ENCODE assay signal across 18 mouse cellular contexts in genomic region chr15:95904247-95904646, GRCm38 (mm10).
DNase-seq lines count a peak whose midpoint lies in the region; ATAC-seq and TF ChIP-seq lines count a peak whose summit lies in the region.
"Had no signal": no experiment of that assay in that cellular context is flagged by ENCODE, and none has a peak within 500 bp of the region (broad histone marks: within the 10 kb centered on the region; RNA-seq: fewer than 3 reads in every experiment).

No protein-coding gene starts in this region.

- peaks cover 18% of the 10 kb centered on the region for H3K4me1 ChIP-seq in lung, embryonic 14.5 days (ENCODE audit: insufficient read depth)
- H3K4me1 ChIP-seq in midbrain, embryonic 16.5 days (ENCODE audit: control insufficient read depth, insufficient read depth, low read length) = 0 out of 2 replicates have a peak, but pooled peaks cover 3% of the 10 kb centered on the region
- H3K4me1 ChIP-seq in midbrain, embryonic 15.5 days = peaks cover 11% of the 10 kb centered on the region
- H3K4me1 ChIP-seq: forebrain, embryonic 10.5 days had no signal

- H3K27me3 ChIP-seq in lung, embryonic 14.5 days (ENCODE audit: insufficient read depth, low read length) = no peaks in the 10 kb centered on the region
- no peaks in the 10 kb centered on the region for H3K27me3 ChIP-seq in midbrain, embryonic 16.5 days (ENCODE audit: control insufficient read depth, insufficient read depth, low read depth, low read length)
- H3K27me3 ChIP-seq in midbrain, embryonic 15.5 days (replicated peaks) = no peaks in the 10 kb centered on the region
- no peaks in the 10 kb centered on the region for H3K27me3 ChIP-seq in splenic B cell, adult 2 months (ENCODE audit: control insufficient read depth, insufficient read depth, low read length, poor library complexity, severe bottlenecking)
- H3K27me3 ChIP-seq: heart, embryonic 13.5 days; hindbrain, embryonic 12.5 days had no signal

- ATAC-seq in lung, embryonic 14.5 days (ENCODE audit: insufficient read depth) = no peak
- no peak for ATAC-seq in midbrain, embryonic 16.5 days
- no peak for ATAC-seq in midbrain, embryonic 15.5 days (replicated peaks)
- ATAC-seq: inflammation-experienced regulatory T-cells, adult 6 months had no signal

- no peak for TF ChIP-seq CTCF in lung, embryonic 14.5 days (IDR thresholded peaks at IDR 0.05; ENCODE audit: low read depth)

- no peaks in the 10 kb centered on the region for H3K36me3 ChIP-seq in lung, embryonic 14.5 days (ENCODE audit: insufficient read depth)
- H3K36me3 ChIP-seq in midbrain, embryonic 16.5 days (ENCODE audit: control insufficient read depth, insufficient read depth, low read length) = no peaks in the 10 kb centered on the region
- H3K36me3 ChIP-seq in midbrain, embryonic 15.5 days (replicated peaks) = no peaks in the 10 kb centered on the region
- H3K36me3 ChIP-seq in splenic B cell, adult 2 months (ENCODE audit: control insufficient read depth, insufficient read depth, low read length, poor library complexity, severe bottlenecking) = no peaks in the 10 kb centered on the region
- H3K36me3 ChIP-seq: hindbrain, embryonic 12.5 days had no signal

- H3K4me2 ChIP-seq in lung, embryonic 14.5 days = peak overlapping the region; percentile 16; the same call in 1 of the 2 replicates
- H3K4me2 ChIP-seq in midbrain, embryonic 16.5 days (ENCODE audit: low read length) = peak overlapping the region; percentile 18; the same call in 1 of the 2 replicates
- H3K4me2 ChIP-seq in midbrain, embryonic 15.5 days = no peak overlapping the region
- H3K4me2 ChIP-seq: heart, embryonic 13.5 days; hindbrain, embryonic 12.5 days had no signal

- H3K9me3 ChIP-seq in lung, embryonic 14.5 days (ENCODE audit: low read depth, low read length) = no peaks in the 10 kb centered on the region
- H3K9me3 ChIP-seq in midbrain, embryonic 16.5 days (replicated peaks; ENCODE audit: control insufficient read depth, low read length, poor library complexity, severe bottlenecking) = no peaks in the 10 kb centered on the region
- no peaks in the 10 kb centered on the region for H3K9me3 ChIP-seq in midbrain, embryonic 15.5 days
- H3K9me3 ChIP-seq: forebrain, embryonic 10.5 days; heart, embryonic 13.5 days; hindbrain, embryonic 12.5 days had no signal

- no peak overlapping the region for H3K9ac ChIP-seq in lung, embryonic 14.5 days
- no peak overlapping the region for H3K9ac ChIP-seq in midbrain, embryonic 16.5 days (ENCODE audit: low read depth, low read length)
- H3K9ac ChIP-seq in midbrain, embryonic 15.5 days = no peak overlapping the region
- H3K9ac ChIP-seq: heart, embryonic 13.5 days; hindbrain, embryonic 12.5 days had no signal

- no peak overlapping the region for H3K27ac ChIP-seq in lung, embryonic 14.5 days (ENCODE audit: low read depth)
- no peak overlapping the region for H3K27ac ChIP-seq in midbrain, embryonic 16.5 days (ENCODE audit: low read length)
- no peak overlapping the region for H3K27ac ChIP-seq in midbrain, embryonic 15.5 days
- H3K27ac ChIP-seq: forebrain, embryonic 10.5 days; heart, adult 2 months; heart, embryonic 13.5 days; hindbrain, embryonic 12.5 days; layer of hippocampus, adult 2 months had no signal

- H3K4me3 ChIP-seq in lung, embryonic 14.5 days (ENCODE audit: low read depth, low read length) = no peak overlapping the region
- no peak overlapping the region for H3K4me3 ChIP-seq in midbrain, embryonic 16.5 days (ENCODE audit: low read depth, low read length)
- H3K4me3 ChIP-seq in midbrain, embryonic 15.5 days = no peak overlapping the region
- H3K4me3 ChIP-seq: forebrain, embryonic 10.5 days; heart, adult 2 months; heart, embryonic 13.5 days; hindbrain, embryonic 12.5 days; layer of hippocampus, adult 2 months had no signal

- DNase-seq in lung, embryonic 14.5 days = peak; percentile 69
- no peak for DNase-seq in lung, postnatal 25 days (ENCODE audit: low spot score)
- peak; percentile 33 to 44 for DNase-seq in lung, postnatal 4 days
- DNase-seq in splenic B cell, adult 2 months (ENCODE audit: low read depth, low spot score) = peak; percentile 40
- DNase-seq in embryo, embryonic 9.5 days (ENCODE audit: extremely low spot score) = no peak
- DNase-seq: adrenal gland, postnatal 14 days; cerebellum, adult 11 months; cerebellum, adult 9-11 months; gastrocnemius, postnatal 25 days; heart, adult 2 months; kidney, postnatal 25 days had no signal

- 21% methylated on average over 14 of the region's 14 CpGs for WGBS in lung, embryonic 14.5 days
- WGBS in midbrain, embryonic 16.5 days = 55% methylated on average over 14 of the region's 14 CpGs
- 59% methylated on average over 14 of the region's 14 CpGs for WGBS in midbrain, embryonic 15.5 days

Comparison
In these comparisons a context has a peak if more than half of its experiments do, and no peak if none do; other contexts are left out.
1. DNase-seq: peak in lung, embryonic 14.5 days (single experiment), lung, postnatal 4 days (2 of 2) and splenic B cell, adult 2 months (single experiment); none in lung, postnatal 25 days (single experiment) and embryo, embryonic 9.5 days (single experiment).